Mouse (Mus musculus) CH12.LX (cell line): ENCODE measurements at regions not wholly inside any gene's neighbourhood (a gene's known extent, or its start where the extent isn't known, plus 50 kb on each side); places are given as distances from the start of the nearest gene placed in this dataset.

ENCODE experiments used
- DNase-seq: peaks from one replicate; pipeline ENCODE4 v3.0.0-alpha.2; 2013; ENCODE audit errors: extremely low read depth
- H3K27ac ChIP-seq: 2 replicates; pipeline ENCODE4 v1.5.1; 2012; ENCODE audit warnings: low read depth, mild to moderate bottlenecking, control low read depth, moderate library complexity; ENCODE audit not compliant: insufficient read depth
- H3K27me3 ChIP-seq: replicated peaks from 2 replicates; pipeline ENCODE3; 2012; ENCODE audit warnings: inconsistent platforms
- H3K36me3 ChIP-seq, 2 experiments: replicated peaks in 1 of 2; 2 replicates each; pipeline versions ENCODE3 to v1.6.1; 2012; ENCODE audit warnings: inconsistent platforms in 1 of 2, low read length in 1 of 2, mild to moderate bottlenecking in 1 of 2, mixed read lengths in 1 of 2, moderate library complexity in 1 of 2; ENCODE audit not compliant: control insufficient read depth in 1 of 2, insufficient read depth in 1 of 2
- H3K4me1 ChIP-seq, 2 experiments: 2 replicates each; pipeline ENCODE4 v1.6.1; 2012; ENCODE audit warnings: inconsistent platforms in 1 of 2, moderate library complexity in 1 of 2; ENCODE audit not compliant: insufficient read depth in 2 of 2, control insufficient read depth in 1 of 2
- H3K4me2 ChIP-seq: 2 replicates; pipeline ENCODE4 v1.6.1; 2012; ENCODE audit warnings: low read depth, mild to moderate bottlenecking, control low read depth; ENCODE audit not compliant: poor library complexity, insufficient read depth, severe bottlenecking
- H3K4me3 ChIP-seq, 3 experiments: fragments of 150-350 bp in 1 of 3; sonication (generic) in 1 of 3; replicated peaks in 1 of 3; 2 replicates each; pipeline versions ENCODE3 to v1.5.1; 2011 to 2012; ENCODE audit warnings: low read depth in 2 of 3, low read length in 2 of 3, mild to moderate bottlenecking in 2 of 3, moderate library complexity in 2 of 3, control low read depth in 1 of 3, improper control_type of control experiment in 1 of 3, inconsistent platforms in 1 of 3, mixed read lengths in 1 of 3; ENCODE audit not compliant: poor library complexity in 1 of 3
- H3K79me2 ChIP-seq: replicated peaks from 2 replicates; pipeline ENCODE4 v1.6.1; 2012; ENCODE audit warnings: mild to moderate bottlenecking, moderate library complexity; ENCODE audit not compliant: control insufficient read depth, poor library complexity, insufficient read depth, severe bottlenecking; ENCODE audit errors: extremely low read depth
- H3K9ac ChIP-seq: 2 replicates; pipeline ENCODE4 v1.6.1; 2012; ENCODE audit warnings: low read depth, mild to moderate bottlenecking, control low read depth, moderate library complexity; ENCODE audit not compliant: insufficient read depth
- H3K9me3 ChIP-seq: replicated peaks from 2 replicates; pipeline ENCODE3; 2012; ENCODE audit warnings: low read length, inconsistent platforms, mixed read lengths
- BHLHE40 ChIP-seq: IDR thresholded peaks from 2 replicates; pipeline ENCODE4 v1.6.1; 2011; ENCODE audit warnings: mild to moderate bottlenecking, low read depth, low read length, improper control_type of control experiment
- CHD1 ChIP-seq: IDR thresholded peaks from 2 replicates; pipeline ENCODE4 v1.6.1; 2012; ENCODE audit warnings: low read depth, low read length, improper control_type of control experiment, inconsistent platforms
- CHD2 ChIP-seq: IDR thresholded peaks from 2 replicates; pipeline ENCODE4 v1.6.1; 2011; ENCODE audit warnings: low read length, improper control_type of control experiment
- CTCF ChIP-seq, 2 experiments: IDR thresholded peaks in 1 of 2; conservative IDR thresholded peaks in 1 of 2; 2 replicates each; pipeline ENCODE4 v1.5.1; 2011 to 2012; ENCODE audit warnings: low read depth in 2 of 2, low read length in 2 of 2, improper control_type of control experiment in 1 of 2, inconsistent platforms in 1 of 2, mild to moderate bottlenecking in 1 of 2, moderate library complexity in 1 of 2
- E2F4 ChIP-seq: IDR thresholded peaks from 2 replicates; pipeline ENCODE4 v1.6.1; 2011; ENCODE audit warnings: low read depth, low read length, improper control_type of control experiment; ENCODE audit not compliant: insufficient replicate concordance
- ELF1 ChIP-seq: IDR thresholded peaks from 2 replicates; pipeline ENCODE4 v1.6.1; 2014; ENCODE audit warnings: low read depth, mild to moderate bottlenecking, inconsistent platforms, low read length, improper control_type of control experiment
- EP300 ChIP-seq: IDR thresholded peaks from 2 replicates; pipeline ENCODE4 v1.6.1; 2011; ENCODE audit warnings: low read length, improper control_type of control experiment
- ETS1 ChIP-seq: conservative IDR thresholded peaks from 2 replicates; pipeline ENCODE4 v1.6.1; 2012; ENCODE audit warnings: low read depth, mild to moderate bottlenecking, inconsistent platforms, low read length, improper control_type of control experiment, moderate library complexity
- GABPA ChIP-seq: IDR thresholded peaks from 2 replicates; pipeline ENCODE4 v1.6.1; 2012; ENCODE audit warnings: low read depth, low read length, improper control_type of control experiment, inconsistent platforms; ENCODE audit not compliant: insufficient replicate concordance
- HCFC1 ChIP-seq: IDR thresholded peaks from 2 replicates; pipeline ENCODE4 v1.6.1; 2012; ENCODE audit warnings: low read depth, mild to moderate bottlenecking, inconsistent platforms, low read length, improper control_type of control experiment
- IRF4 ChIP-seq: IDR thresholded peaks from 2 replicates; pipeline ENCODE4 v1.6.1; 2014; ENCODE audit warnings: low read depth, mild to moderate bottlenecking, inconsistent platforms, low read length, improper control_type of control experiment
- JUN ChIP-seq: IDR thresholded peaks from 2 replicates; pipeline ENCODE4 v1.6.1; 2011; ENCODE audit warnings: low read depth, mild to moderate bottlenecking, low read length, improper control_type of control experiment, moderate library complexity; ENCODE audit not compliant: insufficient read depth
- JUND ChIP-seq: conservative IDR thresholded peaks from 2 replicates; pipeline ENCODE4 v1.6.1; 2011; ENCODE audit warnings: low read depth, low read length, improper control_type of control experiment
- KAT2A ChIP-seq: IDR thresholded peaks from 2 replicates; pipeline ENCODE4 v1.6.1; 2012; ENCODE audit warnings: low read length, improper control_type of control experiment, inconsistent platforms; ENCODE audit not compliant: insufficient replicate concordance
- MAFK ChIP-seq: IDR thresholded peaks from 2 replicates; pipeline ENCODE4 v1.6.1; 2011; ENCODE audit warnings: low read length, improper control_type of control experiment; ENCODE audit not compliant: insufficient replicate concordance
- MAX ChIP-seq: IDR thresholded peaks from 2 replicates; pipeline ENCODE4 v1.6.1; 2011; ENCODE audit warnings: low read length, improper control_type of control experiment
- MAZ ChIP-seq: IDR thresholded peaks from 2 replicates; pipeline ENCODE4 v1.6.1; 2012; ENCODE audit warnings: low read depth, mild to moderate bottlenecking, inconsistent platforms, low read length, improper control_type of control experiment, moderate library complexity
- MEF2A ChIP-seq: IDR thresholded peaks from 2 replicates; pipeline ENCODE4 v1.6.1; 2014; ENCODE audit warnings: low read depth, mild to moderate bottlenecking, inconsistent platforms, low read length, improper control_type of control experiment, borderline replicate concordance
- MXI1 ChIP-seq: IDR thresholded peaks from 2 replicates; pipeline ENCODE4 v1.6.1; 2011; ENCODE audit warnings: mild to moderate bottlenecking, low read depth, low read length, improper control_type of control experiment
- MYC ChIP-seq: IDR thresholded peaks from 2 replicates; pipeline ENCODE4 v1.6.1; 2011; ENCODE audit warnings: low read depth, mild to moderate bottlenecking, improper control_type of control experiment, low read length
- NELFE ChIP-seq: IDR thresholded peaks from 2 replicates; pipeline ENCODE4 v1.6.1; 2011; ENCODE audit warnings: low read depth, low read length, improper control_type of control experiment
- NRF1 ChIP-seq: IDR thresholded peaks from 2 replicates; pipeline ENCODE4 v1.6.1; 2014; ENCODE audit warnings: low read depth, mild to moderate bottlenecking, inconsistent platforms, low read length, improper control_type of control experiment, moderate library complexity
- PAX5 ChIP-seq: IDR thresholded peaks from 2 replicates; pipeline ENCODE4 v1.6.1; 2012; ENCODE audit warnings: low read length, inconsistent platforms, mixed read lengths
- POLR2A ChIP-seq: IDR thresholded peaks from 2 replicates; pipeline ENCODE4 v1.6.1; 2011; ENCODE audit warnings: low read depth, mild to moderate bottlenecking, improper control_type of control experiment, low read length
- POLR2AphosphoS2 ChIP-seq: IDR thresholded peaks from 2 replicates; pipeline ENCODE4 v1.6.1; 2011; ENCODE audit warnings: low read depth, low read length, improper control_type of control experiment
- RAD21 ChIP-seq: IDR thresholded peaks from 2 replicates; pipeline ENCODE4 v1.6.1; 2011; ENCODE audit warnings: low read depth, mild to moderate bottlenecking, low read length, improper control_type of control experiment, moderate library complexity
- RCOR1 ChIP-seq: conservative IDR thresholded peaks from 2 replicates; pipeline ENCODE4 v1.6.1; 2012; ENCODE audit warnings: low read depth, mild to moderate bottlenecking, inconsistent platforms, low read length, improper control_type of control experiment
- SIN3A ChIP-seq: IDR thresholded peaks from 2 replicates; pipeline ENCODE4 v1.6.1; 2012; ENCODE audit warnings: low read length, improper control_type of control experiment, inconsistent platforms
- SMC3 ChIP-seq: IDR thresholded peaks from 2 replicates; pipeline ENCODE4 v1.6.1; 2011; ENCODE audit warnings: low read depth, low read length, improper control_type of control experiment
- TBP ChIP-seq: conservative IDR thresholded peaks from 2 replicates; pipeline ENCODE4 v1.6.1; 2011; ENCODE audit warnings: low read depth, low read length, improper control_type of control experiment
- TCF12 ChIP-seq: IDR thresholded peaks from 2 replicates; pipeline ENCODE4 v1.6.1; 2014; ENCODE audit warnings: low read depth, mild to moderate bottlenecking, inconsistent platforms, low read length, improper control_type of control experiment
- UBTF ChIP-seq: IDR thresholded peaks from 2 replicates; pipeline ENCODE4 v1.6.1; 2012; ENCODE audit warnings: low read depth, mild to moderate bottlenecking, inconsistent platforms, low read length, improper control_type of control experiment, moderate library complexity
- USF1 ChIP-seq: IDR thresholded peaks from 2 replicates; pipeline ENCODE4 v1.6.1; 2014; ENCODE audit warnings: low read depth, mild to moderate bottlenecking, inconsistent platforms, low read length, improper control_type of control experiment
- USF2 ChIP-seq: conservative IDR thresholded peaks from 2 replicates; pipeline ENCODE4 v1.6.1; 2011; ENCODE audit warnings: low read depth, low read length, improper control_type of control experiment
- ZC3H11A ChIP-seq: IDR thresholded peaks from 2 replicates; pipeline ENCODE4 v1.6.1; 2012; ENCODE audit warnings: low read depth, mild to moderate bottlenecking, inconsistent platforms, low read length, improper control_type of control experiment
- ZKSCAN1 ChIP-seq: IDR thresholded peaks from 2 replicates; pipeline ENCODE4 v1.6.1; 2012; ENCODE audit warnings: low read depth, inconsistent platforms, low read length, improper control_type of control experiment, borderline replicate concordance
- ZMIZ1 ChIP-seq: IDR thresholded peaks from 2 replicates; pipeline ENCODE4 v1.6.1; 2012; ENCODE audit warnings: low read depth, mild to moderate bottlenecking, inconsistent platforms, low read length, improper control_type of control experiment
- ZNF384 ChIP-seq: IDR thresholded peaks from 2 replicates; pipeline ENCODE4 v1.6.1; 2012; ENCODE audit warnings: low read depth, low read length, improper control_type of control experiment, inconsistent platforms
- dilution Hi-C: fragments of 300-500 bp; cut with MboI; formaldehyde crosslinking; loops from 2 replicates; pipeline ENCODE4 v1.14.3; 2020; ENCODE audit warnings: low sequenced_read_pairs; ENCODE audit not compliant: extremely low pct_unique_long_range_greater_than_20kb, extremely low pct_ligation_motif_present
- in situ Hi-C: fragments of 300-500 bp; cut with MboI; formaldehyde crosslinking; loops from 3 replicates; pipeline ENCODE4 v1.14.3; 2019; ENCODE audit warnings: low sequenced_read_pairs, low pct_ligation_motif_present, low pct_unique_long_range_greater_than_20kb, mixed read lengths

DNA sequence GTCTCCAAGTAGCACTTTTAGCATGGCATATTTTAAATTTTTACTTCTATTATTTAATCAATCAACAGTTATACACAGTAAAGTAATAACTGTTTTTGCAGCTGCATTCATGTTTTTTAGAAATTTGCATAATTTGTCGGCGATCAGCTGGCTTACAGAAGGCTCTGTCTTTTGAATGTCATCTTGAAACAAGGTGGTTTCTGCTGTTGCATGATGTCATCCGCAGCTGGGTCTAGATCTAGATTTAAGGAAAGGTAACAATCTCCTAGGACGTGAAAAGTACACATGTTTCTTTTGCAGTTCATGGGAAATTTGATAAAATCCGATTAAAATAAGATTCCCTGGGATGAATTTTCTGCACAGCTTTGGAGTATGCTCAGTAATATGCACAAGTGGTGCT is 534.9 kb downstream of the Ttll7 start:
- DNase-seq = peak; percentile 62
- TF ChIP-seq POLR2AphosphoS2 (no peak), EP300 (peak; percentile 86), TCF12 (0 out of 2 replicates have a peak, but pooled peaks have one; percentile 37), MEF2A (no peak), SIN3A (no peak), BHLHE40 (no peak), ZNF384 (no peak), ELF1 (no peak), CTCF (conservative IDR thresholded peaks at IDR 0.05 in 1 of 2, IDR thresholded peaks at IDR 0.05 in 1 of 2; ENCODE audit: low read depth in 2 of 2, low read length in 2 of 2) (no peak), NRF1 (no peak), CHD2 (no peak), MAFK (no peak), GABPA (no peak), ZKSCAN1 (no peak), TBP (no peak), UBTF (no peak), POLR2A (no peak), E2F4 (0 out of 2 replicates have a peak, but pooled peaks have one; percentile 28), ZMIZ1 (no peak), PAX5 (no peak), MXI1 (no peak), USF2 (no peak), NELFE (no peak), ETS1 (peak; percentile 93), JUN (peak; percentile 76), JUND (peak; percentile 85), RAD21 (no peak), HCFC1 (no peak), ZC3H11A (no peak), USF1 (no peak), MAZ (no peak), MAX (no peak), IRF4 (peak; percentile 69), MYC (no peak), RCOR1 (no peak; the same call in 1 of the 2 replicates), CHD1 (no peak), SMC3 (no peak), KAT2A (no peak)
- Histone ChIP-seq H3K4me3 (no peak overlapping the region), H3K4me1 (peaks cover 0 to 5% of the 10 kb centered on the region in 2 experiments; a peak in 1 of 4 replicates), H3K27me3 (no peaks in the 10 kb centered on the region), H3K79me2 (no peaks in the 10 kb centered on the region), H3K9ac (no peak overlapping the region), H3K9me3 (no peaks in the 10 kb centered on the region), H3K4me2 (no peak overlapping the region; the same call in 1 of the 2 replicates), H3K27ac (no peak overlapping the region), H3K36me3 (no peaks in the 10 kb centered on the region)
- in situ Hi-C loops = no loop called here
- dilution Hi-C loops = no loop called here
